Mouse (Mus musculus): Measurements from ENCODE around the gene Adamts16.
A peak's percentile ranks its signal among the peaks of the same experiment; 100 is the strongest.

The Adamts16 gene

DNA sequence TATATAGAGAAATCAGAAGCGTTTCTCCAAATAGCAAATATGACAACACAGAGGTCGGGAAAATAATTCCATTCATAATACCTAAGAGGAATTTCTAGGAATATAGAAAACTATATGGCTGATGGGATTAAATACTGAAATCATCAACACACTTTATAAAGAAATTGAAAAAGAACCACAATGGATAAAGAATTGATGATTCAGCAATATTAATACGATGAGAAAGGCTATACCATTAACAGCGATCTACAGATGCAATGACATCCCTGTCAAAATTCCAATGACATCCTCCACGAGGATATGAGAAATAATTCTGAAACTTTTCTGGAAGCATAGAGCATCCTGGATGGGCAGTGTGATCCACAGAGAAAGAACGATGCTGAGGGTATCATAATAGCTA is 76.9 kb downstream of the Adamts16 start:
- no peak for DNase-seq (ENCODE audit: low spot score in 2 of 2)

DNA sequence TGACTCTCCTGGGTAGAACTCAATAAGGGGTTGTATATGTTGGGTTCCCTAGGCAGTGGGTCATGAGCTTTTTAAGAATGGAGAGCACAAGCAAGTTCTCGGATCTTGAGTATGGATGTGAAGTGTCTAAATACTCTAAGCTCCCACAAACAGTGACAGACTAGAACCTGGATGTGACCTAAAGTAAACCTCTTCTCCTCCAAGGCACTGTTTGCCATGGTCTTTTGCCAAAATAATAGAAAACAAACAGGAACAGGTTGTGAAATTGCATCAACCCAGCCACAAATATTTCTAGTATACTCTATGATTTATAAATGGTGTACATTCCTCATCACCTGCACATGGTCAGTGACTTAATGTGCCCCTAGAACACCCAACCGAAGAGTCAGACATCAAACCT is 79.0 kb downstream of the Adamts16 start:
- DNase-seq (ENCODE audit: low spot score in 2 of 2), result no peak

DNA sequence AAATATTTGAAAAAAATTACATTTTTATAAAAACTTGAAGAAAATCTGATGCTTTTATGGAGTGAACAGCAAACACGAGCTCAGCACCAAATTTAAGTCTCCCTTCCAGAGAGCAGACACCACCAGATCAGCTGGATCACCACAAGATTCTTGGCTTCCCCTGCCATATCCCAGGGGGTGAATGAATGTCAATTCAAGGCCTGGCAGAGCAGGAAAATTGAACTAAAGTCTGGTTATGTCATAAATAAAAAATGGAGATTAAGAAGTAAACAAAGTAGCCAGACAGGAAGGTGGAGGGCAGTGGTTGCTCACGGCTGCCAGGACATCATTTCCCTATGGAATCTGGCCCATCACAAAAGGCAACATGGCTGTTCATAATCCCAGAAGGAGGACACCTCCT is 80.3 kb downstream of the Adamts16 start:
- DNase-seq (ENCODE audit: low spot score in 2 of 2), result no peak

DNA sequence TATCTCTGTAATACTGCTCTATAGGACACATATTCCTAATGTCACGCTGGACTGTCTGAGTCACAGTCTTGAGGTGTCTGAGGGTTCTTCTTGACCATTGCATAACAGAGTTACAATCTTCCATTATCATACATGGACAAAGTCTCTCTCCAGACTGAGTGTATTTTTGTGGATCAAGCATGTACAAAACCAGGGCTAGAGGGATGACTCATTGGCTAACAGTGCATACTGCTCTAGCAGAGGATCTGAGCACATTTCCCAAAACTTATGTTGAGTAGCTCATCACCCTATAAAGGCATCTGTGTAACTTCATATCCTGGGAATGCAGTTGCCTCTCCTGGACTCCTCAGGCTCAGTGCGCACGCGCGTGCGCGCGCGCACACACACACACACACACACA is 81.4 kb downstream of the Adamts16 start:
- DNase-seq (ENCODE audit: low spot score in 2 of 2), result no peak

DNA sequence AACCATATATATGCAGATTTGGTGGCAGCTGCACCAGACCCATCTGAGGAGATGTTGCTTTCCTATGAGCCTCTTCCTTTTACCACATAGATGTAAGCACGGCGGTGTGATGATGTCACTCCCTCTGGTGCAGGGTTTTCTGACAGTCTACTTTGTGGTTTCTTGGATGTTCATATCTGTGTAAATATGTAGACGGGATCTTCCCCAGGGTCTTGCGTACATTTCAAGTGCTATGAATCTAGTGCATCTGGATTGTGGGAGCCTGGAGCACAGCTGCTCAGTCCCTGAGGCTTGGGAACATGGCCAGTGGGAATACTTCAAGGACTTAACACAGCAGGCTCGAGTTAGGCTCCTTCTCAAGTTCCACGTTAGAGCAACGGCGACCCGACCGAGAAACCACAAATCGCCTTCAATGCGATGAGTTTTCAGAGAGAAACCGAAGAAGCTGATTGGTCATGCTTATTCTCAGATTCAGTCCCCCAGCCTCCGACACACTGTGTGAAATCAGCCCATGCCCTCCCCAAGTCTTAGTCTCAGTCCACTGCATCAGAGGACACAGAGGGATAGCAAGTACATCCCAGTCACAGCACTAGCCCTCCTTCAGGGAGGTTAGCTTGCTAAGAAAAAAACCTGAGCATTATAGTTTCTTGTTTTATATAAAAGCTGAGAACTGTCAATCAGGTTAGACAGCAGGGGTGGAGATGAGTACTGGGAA is 95.2 kb downstream of the Adamts16 start:
- DNase-seq (ENCODE audit: low spot score in 2 of 2), result no peak

DNA sequence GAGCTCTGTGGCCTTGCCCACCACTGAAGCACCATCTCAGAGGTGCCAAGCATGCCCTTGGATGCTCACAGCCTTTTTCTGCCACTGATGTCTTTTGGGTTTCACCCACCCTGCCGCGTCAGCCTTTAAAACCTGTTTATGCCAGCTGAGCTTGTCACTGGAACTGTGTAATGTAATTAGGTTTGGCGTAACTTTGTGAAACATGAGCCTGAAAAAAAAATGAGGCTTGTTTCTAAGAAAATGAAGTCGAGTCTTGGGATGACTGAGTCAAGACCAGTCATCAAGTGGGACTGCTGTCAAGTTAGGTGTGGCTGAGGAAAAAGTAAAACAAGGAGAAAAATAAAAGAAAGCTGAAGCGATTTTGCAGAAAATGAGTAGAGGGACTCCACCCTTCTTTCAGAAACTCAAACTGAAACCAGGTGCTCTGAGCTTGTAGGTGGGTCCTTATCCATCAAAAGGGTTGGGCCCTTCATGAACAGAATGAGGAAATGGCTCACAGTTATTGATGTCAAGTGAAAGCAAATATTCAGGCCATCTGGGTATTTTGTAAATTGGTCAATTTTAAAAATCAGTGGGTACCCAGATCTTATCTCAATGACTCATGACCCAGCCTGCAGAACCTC is 97.1 kb downstream of the Adamts16 start:
- no peak for DNase-seq (ENCODE audit: low spot score in 2 of 2)

DNA sequence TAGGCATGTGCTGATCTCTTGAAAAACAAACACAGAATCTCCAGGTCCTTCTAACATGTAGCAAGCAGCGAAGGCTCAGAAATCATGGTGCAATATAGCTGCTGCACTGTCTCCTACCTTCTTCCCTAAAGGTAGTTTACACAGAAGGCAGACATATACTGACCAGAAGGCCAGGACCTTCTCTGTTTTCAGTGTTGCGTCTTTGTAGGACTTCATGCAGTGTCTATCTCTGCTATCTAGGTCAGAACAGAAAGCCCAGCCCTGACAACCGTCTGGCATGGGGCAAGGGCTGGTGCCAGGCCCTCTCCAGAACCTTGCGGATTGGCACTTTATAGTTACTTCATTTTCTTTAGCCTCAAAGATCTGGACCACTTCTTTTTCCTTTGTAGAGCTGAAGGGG is 98.9 kb downstream of the Adamts16 start:
- no peak for DNase-seq (ENCODE audit: low spot score in 2 of 2)

DNA sequence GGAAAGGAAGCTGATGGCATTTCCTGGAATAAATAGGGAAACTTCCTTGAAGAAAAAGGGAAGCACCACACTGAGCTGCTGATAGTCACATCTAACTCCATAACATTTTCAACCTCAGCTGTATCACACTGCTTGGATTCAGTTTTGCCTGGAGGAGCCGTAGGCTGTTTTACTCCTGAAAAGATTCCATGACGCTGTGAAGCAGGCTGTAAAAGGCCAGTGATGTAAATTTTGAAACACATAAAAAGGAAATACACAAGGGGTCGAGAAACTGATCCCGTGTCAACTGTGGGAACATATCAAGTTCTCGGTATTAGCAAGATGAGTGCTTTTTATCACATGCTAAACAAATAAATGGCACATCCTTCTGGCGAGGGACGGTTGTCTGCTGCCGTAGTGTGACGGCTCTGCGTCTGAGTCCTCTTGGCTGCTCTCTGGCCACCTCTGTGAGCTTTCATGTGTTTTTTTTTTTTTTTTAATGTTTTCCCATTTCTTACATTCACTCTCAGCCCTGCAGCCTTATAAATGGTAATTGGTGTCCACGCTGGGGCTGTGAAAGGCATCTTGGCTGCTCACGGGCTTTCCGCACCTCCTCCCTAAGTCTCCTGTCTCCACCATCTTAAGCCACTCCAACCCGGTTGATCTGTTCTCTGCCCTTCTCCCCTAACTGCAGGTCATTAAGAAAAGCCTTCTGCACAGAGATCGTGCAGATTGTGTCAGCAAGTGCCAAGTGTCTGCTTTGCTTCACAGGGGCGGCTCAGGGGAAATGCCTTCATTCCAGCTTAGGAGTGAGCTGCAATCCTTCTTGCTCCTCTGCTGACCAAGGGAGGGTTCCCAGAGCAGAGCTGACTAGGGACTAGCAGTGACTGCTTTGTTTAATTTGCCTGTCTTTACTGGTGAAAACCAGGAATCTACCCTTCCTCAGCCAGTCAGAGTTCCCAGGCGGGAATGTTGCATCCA is 101.0 kb downstream of the Adamts16 start:
- DNase-seq (ENCODE audit: low spot score in 2 of 2), result no peak

DNA sequence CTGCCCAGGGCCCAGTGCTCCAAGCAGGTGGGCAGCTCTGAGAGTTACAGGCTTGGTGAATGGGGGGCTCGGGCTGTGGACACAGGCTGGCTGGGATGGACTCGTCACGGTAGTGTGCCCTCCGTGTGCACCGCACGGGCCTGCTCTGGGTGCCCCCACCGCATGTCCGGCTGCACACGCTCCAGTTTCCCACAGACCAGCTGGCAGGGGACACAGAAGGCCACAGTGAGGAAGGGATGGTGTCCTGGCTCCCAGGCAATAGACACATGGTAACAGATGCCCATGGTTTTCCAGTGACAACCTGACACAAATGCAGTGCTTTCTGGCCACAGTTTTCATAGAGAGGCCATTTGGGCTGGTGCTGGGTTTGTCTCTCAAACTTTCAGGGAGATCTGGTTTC is 102.8 kb downstream of the Adamts16 start:
- DNase-seq (ENCODE audit: low spot score in 2 of 2), result no peak

DNA sequence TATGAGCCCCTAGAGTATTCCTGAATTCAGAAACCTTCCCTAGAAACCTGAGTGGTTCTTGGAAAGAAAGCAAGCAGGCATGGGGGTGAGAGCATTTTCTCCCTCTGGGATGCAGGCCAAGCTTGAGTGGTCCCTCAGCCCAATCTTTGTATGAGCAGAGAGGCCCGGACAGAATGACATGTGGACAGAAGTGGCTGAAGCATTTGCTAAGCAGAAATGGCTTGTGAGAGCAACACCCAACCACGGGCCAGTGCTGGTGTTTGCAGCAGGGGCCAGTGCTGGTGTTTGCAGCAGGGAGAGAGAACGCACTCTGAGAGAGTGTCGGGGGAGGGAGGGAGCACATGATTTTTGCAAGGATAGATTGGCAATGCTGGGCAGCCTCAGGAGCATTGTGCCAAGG is 105.2 kb downstream of the Adamts16 start:
- DNase-seq (ENCODE audit: low spot score in 2 of 2), result no peak

DNA sequence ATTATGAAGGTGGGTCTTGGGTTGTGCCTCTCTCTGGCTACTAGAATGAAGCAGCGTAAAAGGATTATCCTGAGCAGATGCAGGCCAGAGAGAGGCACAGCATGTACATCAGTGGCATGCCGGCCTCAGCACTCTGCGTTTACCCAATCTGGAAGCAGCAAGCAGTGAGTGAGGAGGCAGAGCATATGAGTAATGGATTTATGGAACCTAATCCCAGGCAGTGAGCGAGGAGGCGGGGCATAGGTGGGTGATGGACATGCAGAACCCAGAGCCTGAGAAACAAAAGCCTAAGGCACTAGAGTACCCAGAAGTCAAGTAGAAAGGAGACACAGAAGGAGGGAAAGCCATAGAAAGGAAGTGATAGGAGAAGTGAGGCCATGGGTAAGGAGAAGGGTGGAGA is 107.0 kb downstream of the Adamts16 start:
- no peak for DNase-seq (ENCODE audit: low spot score in 2 of 2)

DNA sequence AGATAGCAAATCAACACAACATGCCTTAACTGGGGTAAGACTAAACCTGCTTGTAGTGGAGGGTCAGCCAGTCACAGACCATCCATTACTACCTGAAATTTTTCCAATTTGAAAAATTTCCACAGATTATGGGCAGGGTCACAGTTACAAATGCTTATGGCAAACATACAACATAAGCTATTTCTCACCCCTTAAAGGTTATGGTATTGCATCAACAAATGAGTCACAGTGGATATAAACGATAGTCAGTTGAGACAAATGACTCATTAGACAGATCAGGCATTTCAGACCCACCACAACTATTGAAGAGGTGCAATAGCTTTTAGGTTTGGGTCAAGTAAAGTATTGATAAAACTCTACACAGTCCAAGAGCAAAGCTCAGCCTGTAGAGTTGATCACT is 107.7 kb downstream of the Adamts16 start:
- no peak for DNase-seq (ENCODE audit: low spot score in 2 of 2)

DNA sequence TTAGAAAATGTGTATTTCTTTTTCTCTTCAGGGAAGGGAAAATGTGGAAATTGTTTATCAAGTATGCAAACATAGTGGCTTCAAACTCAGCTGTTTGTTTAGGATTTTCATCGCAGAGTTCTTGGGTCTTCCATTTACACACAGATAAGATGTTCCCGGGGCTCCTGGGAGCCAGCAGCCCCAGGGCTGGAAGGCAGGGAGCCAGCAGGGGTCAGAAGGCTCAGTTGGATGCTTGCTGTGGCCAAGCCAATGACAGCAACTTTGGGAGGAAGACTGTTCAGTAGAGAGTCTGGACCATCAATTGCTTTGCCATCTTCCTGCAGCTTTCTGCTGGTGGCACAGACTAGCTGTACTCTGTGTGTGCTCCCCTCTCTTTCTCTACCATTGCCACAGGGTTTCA is 108.4 kb downstream of the Adamts16 start:
- DNase-seq (ENCODE audit: low spot score in 2 of 2), result peak in 1 of 2 experiments; percentile 22

DNA sequence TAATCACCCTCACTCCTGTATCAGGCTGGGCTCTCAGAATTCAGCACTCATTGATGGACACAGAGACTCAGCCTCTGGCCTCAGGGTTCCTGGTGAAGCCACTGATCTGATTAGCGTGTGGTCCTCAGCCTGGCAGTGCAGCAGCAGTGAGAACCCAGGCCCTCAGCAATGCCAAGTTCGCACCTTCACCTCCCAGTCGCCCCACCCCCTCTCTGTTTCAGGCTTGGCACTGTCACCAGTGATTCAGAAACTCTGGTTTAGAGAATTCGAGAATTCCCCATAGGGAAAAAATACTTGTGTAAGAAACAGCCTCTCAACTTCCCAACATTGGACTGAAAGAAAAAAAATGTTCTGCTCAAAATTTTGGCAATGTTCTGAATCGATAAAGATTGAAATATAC is 108.8 kb downstream of the Adamts16 start:
- no peak for DNase-seq (ENCODE audit: low spot score in 2 of 2)

DNA sequence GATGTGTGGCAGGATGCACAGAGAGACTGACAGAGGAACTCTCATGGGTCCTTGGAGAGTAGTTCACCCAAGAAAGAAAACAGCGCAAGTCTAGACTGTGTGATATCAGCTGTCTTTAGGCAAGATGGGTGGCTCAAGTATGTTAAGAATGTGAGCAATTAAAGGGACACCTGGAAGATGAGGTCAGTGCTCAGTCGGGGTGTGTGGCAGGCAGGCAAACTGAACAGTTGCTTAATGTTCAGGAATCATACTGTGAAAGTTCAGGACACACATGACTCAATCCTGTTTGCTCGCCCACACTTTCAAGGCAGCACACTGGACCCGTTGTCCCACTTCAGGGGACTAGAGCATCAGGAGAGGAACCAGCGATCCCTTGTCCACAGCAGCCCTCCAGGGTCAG is 110.3 kb downstream of the Adamts16 start:
- no peak for DNase-seq (ENCODE audit: low spot score in 2 of 2)

DNA sequence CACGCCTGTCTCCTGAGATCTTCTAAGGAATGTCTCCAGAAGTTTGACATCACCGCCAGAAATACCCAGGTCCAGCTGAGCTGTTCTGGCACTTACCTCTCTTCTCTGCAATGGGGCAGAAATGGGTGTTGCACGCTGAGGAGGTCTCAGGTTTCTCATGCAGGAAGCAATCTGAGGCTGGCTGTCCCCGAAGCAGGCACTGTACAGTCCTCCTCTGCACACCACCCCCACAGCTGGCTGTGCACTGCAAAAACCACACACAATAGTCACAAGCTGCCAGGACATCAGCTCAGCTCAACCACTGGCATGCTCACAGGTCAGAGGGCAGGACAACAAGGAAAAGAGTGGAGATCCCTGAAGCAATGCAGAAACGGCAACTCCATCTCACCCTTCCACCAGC is 111.6 kb downstream of the Adamts16 start:
- no peak for DNase-seq (ENCODE audit: low spot score in 2 of 2)

DNA sequence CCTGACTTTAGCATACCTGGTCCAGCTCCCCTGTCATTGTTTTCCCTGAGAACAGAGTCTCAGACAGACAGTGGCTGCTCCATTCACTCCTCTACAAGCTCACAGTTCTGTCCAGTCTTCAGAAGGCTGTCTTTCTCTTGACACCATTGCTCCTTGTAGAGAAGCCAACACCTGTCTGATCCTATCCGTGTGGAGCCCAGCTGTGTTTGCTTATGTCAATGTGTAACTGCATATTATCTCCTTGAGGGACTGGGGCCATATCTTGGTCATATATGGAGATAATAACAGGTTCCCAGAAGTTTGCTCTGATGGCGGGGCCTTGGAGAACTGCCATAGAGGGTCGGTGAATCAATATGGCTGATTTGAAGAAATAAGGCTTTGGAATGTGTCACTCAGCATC is 115.4 kb downstream of the Adamts16 start:
- no peak for DNase-seq (ENCODE audit: low spot score in 2 of 2)

DNA sequence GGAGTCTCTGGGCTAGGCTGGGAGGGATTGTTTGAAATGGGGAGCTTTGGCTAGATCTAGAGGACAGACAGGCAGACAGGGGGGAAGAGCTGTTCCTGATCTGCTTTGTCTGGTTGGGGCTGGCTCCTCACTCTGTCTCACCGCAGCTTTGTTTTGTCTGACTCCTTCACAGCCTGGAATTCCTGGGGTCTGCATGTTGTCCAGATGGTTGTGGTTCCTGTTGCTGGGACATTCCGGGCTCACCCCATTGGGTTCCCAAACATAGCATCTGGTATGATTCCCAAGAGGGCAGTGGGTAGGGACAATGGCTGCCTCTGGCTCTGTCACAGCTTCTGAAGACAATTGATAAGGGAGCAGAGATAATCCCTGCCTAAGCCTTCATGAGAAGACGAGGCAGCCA is 117.0 kb downstream of the Adamts16 start:
- DNase-seq (ENCODE audit: low spot score in 2 of 2), result no peak

DNA sequence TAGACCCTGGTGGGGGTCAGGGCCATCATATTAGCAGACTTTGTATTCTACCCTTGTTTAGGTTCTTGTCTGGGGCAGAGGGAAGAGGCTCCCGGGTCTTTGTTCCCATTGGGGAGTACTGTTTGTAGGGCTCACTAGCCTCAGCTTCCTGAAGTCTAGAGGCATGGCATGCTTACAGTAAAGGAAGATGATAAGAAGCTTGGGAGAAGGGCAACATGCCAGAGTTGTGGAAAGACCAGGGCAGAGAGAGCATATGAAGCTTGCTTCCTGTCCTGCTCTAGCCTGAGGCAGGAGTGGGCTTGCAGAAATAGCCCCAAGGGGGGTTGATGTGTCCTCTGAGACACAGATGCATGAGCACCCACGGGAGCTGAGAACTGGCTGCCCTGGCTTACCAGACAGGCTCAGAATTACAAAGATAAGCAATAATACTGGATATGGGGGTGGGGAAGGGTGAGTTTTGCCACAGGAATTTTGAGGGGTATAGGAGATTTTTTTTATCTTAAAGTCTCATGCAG is 117.4 kb downstream of the Adamts16 start:
- no peak for DNase-seq (ENCODE audit: low spot score in 2 of 2)

DNA sequence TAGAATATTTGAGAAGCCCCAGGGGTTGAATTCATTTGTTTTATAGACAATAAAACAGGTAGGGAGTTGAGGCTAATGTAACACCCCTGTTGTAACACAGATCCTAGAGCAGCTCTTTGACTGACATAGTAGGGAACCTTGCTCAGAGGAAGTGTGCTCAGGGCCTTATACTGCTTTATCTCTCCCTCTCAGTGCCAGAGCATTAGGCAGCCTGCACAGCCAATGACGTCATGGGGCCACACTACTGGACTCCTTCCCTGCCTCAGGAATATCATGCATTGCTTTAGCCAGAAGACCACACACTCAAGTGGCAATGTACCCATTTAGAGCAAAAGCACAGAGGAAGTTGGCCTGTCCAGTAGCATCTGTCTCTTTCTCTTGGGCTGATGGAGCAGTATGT is 121.6 kb downstream of the Adamts16 start:
- no peak for DNase-seq (ENCODE audit: low spot score in 2 of 2)

DNA sequence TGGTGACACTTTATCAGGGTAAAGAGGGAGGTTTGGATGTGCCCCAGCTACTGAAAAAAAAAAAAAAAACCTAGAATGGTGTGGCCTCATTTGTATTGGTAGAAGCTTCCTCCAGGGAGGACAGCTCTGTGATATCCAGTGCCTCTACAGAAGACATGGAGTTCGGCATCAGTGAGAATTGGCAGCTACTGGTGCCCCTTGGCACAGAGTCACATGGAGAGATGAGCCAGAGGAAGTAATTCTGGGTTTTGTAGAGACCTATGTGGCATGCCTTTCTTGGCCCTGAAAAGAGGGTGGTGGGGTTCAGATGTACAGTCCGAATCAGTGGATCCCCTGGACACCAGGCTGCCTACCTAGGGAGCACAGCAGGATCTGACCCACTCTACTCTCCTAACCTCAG is 122.8 kb downstream of the Adamts16 start:
- DNase-seq (ENCODE audit: low spot score in 2 of 2), result no peak

DNA sequence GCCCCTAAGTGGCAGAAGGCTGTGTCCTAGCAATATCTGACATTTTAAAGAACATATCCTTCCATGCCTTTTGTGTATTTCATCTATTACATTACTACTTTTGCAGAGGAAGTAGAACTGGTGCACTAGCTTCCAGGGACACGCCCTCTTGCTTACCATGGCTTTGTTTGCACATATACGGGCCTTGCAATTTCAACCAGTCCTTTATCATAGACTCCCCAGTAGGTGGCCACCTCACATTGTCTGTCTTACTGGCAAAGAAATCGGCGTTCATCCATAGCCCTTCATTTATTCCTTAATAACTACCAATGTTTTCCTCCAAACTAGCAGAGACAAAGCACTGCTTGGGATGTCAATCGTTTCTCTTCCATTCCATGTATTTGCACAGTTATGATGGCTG is 125.6 kb downstream of the Adamts16 start:
- DNase-seq (ENCODE audit: low spot score in 2 of 2), result no peak
